Mouse (Mus musculus): ENCODE data around the gene Lin28a. TPM values are rescaled to one million over a fixed set of nuclear protein-coding genes. Genes with fewer than 3 reads are reported as not detected.

Lin28a gene
- polyA plus RNA-seq, 1 experiment from 2014 or later = not detected

- Histone ChIP-seq H3K4me3 (replicated peaks) (0 out of 2 replicates have a peak overlapping the region, but pooled peaks have one; percentile 10), H3K36me3 (no peaks in the 10 kb centered on the region), H3K27me3 (peaks cover 51% of the 10 kb centered on the region), H3K9me3 (replicated peaks) (no peaks in the 10 kb centered on the region), H3K27ac (replicated peaks) (no peak overlapping the region), H3K4me2 (replicated peaks) (0 out of 2 replicates have a peak overlapping the region, but pooled peaks have one; percentile 22), H3K9ac (no peak overlapping the region), H3K4me1 (peaks cover 21% of the 10 kb centered on the region)
- under 1% methylated on average over 46 of the region's 46 CpGs for WGBS
- no peak for ATAC-seq (ENCODE audit: insufficient number of reproducible peaks, low FRiP score, low TSS enrichment, low read depth)
Measured at GRCm38 (mm10) chr4:134018038-134018778, 433 bp downstream of the Lin28a start.

- H3K9me3 ChIP-seq (replicated peaks) = no peaks in the 10 kb centered on the region
- WGBS = 2% methylated on average over 21 of the region's 21 CpGs
- no peak overlapping the region for H3K27ac ChIP-seq (replicated peaks)
- 0 out of 2 replicates have a peak overlapping the region, but pooled peaks have one; percentile 10 for H3K4me3 ChIP-seq (replicated peaks)
- H3K27me3 ChIP-seq = peaks cover 52% of the 10 kb centered on the region
- ATAC-seq (ENCODE audit: insufficient number of reproducible peaks, low FRiP score, low TSS enrichment, low read depth) = no peak
- 0 out of 2 replicates have a peak overlapping the region, but pooled peaks have one; percentile 22 for H3K4me2 ChIP-seq (replicated peaks)
- H3K4me1 ChIP-seq = peaks cover 21% of the 10 kb centered on the region
- H3K9ac ChIP-seq = no peak overlapping the region
- H3K36me3 ChIP-seq = no peaks in the 10 kb centered on the region
Measured at GRCm38 (mm10) chr4:134017201-134017865, 1.3 kb downstream of the Lin28a start.

GRCm38 (mm10) chr4:134016767-134017166 is 1.9 kb downstream of the Lin28a start:
- 3% methylated on average over 8 of the region's 8 CpGs for WGBS
- Histone ChIP-seq H3K36me3 (no peaks in the 10 kb centered on the region), H3K4me3 (replicated peaks) (no peak overlapping the region), H3K4me2 (replicated peaks) (no peak overlapping the region), H3K27me3 (peaks cover 57% of the 10 kb centered on the region), H3K9me3 (replicated peaks) (no peaks in the 10 kb centered on the region), H3K9ac (no peak overlapping the region), H3K4me1 (peaks cover 23% of the 10 kb centered on the region), H3K27ac (replicated peaks) (no peak overlapping the region)
- no peak for ATAC-seq (ENCODE audit: insufficient number of reproducible peaks, low FRiP score, low TSS enrichment, low read depth)

GRCm38 (mm10) chr4:134016208-134016607 is 2.4 kb downstream of the Lin28a start:
- ATAC-seq (ENCODE audit: insufficient number of reproducible peaks, low FRiP score, low TSS enrichment, low read depth) = no peak
- no peak overlapping the region for H3K9ac ChIP-seq
- H3K36me3 ChIP-seq = no peaks in the 10 kb centered on the region
- H3K27ac ChIP-seq (replicated peaks) = no peak overlapping the region
- no peaks in the 10 kb centered on the region for H3K9me3 ChIP-seq (replicated peaks)
- H3K4me2 ChIP-seq (replicated peaks) = no peak overlapping the region
- WGBS = 9% methylated on average over 7 of the region's 7 CpGs
- H3K4me1 ChIP-seq = peaks cover 27% of the 10 kb centered on the region
- H3K4me3 ChIP-seq (replicated peaks) = no peak overlapping the region
- peaks cover 58% of the 10 kb centered on the region for H3K27me3 ChIP-seq

- 53% methylated on average over 12 of the region's 12 CpGs for WGBS
- Histone ChIP-seq H3K4me2 (replicated peaks) (no peak overlapping the region), H3K9me3 (replicated peaks) (no peaks in the 10 kb centered on the region), H3K36me3 (no peaks in the 10 kb centered on the region), H3K27me3 (peaks cover 32% of the 10 kb centered on the region), H3K4me3 (replicated peaks) (no peak overlapping the region), H3K4me1 (peaks cover 18% of the 10 kb centered on the region), H3K27ac (replicated peaks) (no peak overlapping the region), H3K9ac (no peak overlapping the region)
- ATAC-seq (ENCODE audit: insufficient number of reproducible peaks, low FRiP score, low TSS enrichment, low read depth) = no peak
Measured at GRCm38 (mm10) chr4:134012858-134013528, 5.6 kb downstream of the Lin28a start.

GRCm38 (mm10) chr4:134011450-134012414 is 6.9 kb downstream of the Lin28a start:
- Histone ChIP-seq H3K4me2 (replicated peaks) (no peak overlapping the region), H3K9ac (no peak overlapping the region), H3K27me3 (peaks cover 19% of the 10 kb centered on the region), H3K4me1 (0 out of 2 replicates have a peak, but pooled peaks cover 8% of the 10 kb centered on the region), H3K4me3 (replicated peaks) (no peak overlapping the region), H3K36me3 (no peaks in the 10 kb centered on the region), H3K9me3 (replicated peaks) (no peaks in the 10 kb centered on the region), H3K27ac (replicated peaks) (no peak overlapping the region)
- ATAC-seq (ENCODE audit: insufficient number of reproducible peaks, low FRiP score, low TSS enrichment, low read depth) = no peak
- WGBS = 11% methylated on average over 16 of the region's 16 CpGs

- H3K9ac ChIP-seq = no peak overlapping the region
- 76% methylated on average over 6 of the region's 6 CpGs for WGBS
- 0 out of 2 replicates have a peak, but pooled peaks cover 6% of the 10 kb centered on the region for H3K4me1 ChIP-seq
- no peak overlapping the region for H3K4me3 ChIP-seq (replicated peaks)
- peaks cover 6% of the 10 kb centered on the region; the same call in 1 of the 2 replicates for H3K27me3 ChIP-seq
- no peak overlapping the region for H3K4me2 ChIP-seq (replicated peaks)
- H3K27ac ChIP-seq (replicated peaks) = no peak overlapping the region
- H3K9me3 ChIP-seq (replicated peaks) = no peaks in the 10 kb centered on the region
- ATAC-seq (ENCODE audit: insufficient number of reproducible peaks, low FRiP score, low TSS enrichment, low read depth) = no peak
- no peaks in the 10 kb centered on the region for H3K36me3 ChIP-seq
Measured at GRCm38 (mm10) chr4:134009709-134010108, 8.9 kb downstream of the Lin28a start.

GRCm38 (mm10) chr4:134006845-134007244 is 11.8 kb downstream of the Lin28a start:
- Histone ChIP-seq H3K4me1 (0 out of 2 replicates have a peak, but pooled peaks cover 5% of the 10 kb centered on the region), H3K36me3 (no peaks in the 10 kb centered on the region), H3K9me3 (replicated peaks) (no peaks in the 10 kb centered on the region), H3K4me3 (replicated peaks) (no peak overlapping the region), H3K4me2 (replicated peaks) (no peak overlapping the region), H3K9ac (no peak overlapping the region), H3K27ac (replicated peaks) (no peak overlapping the region), H3K27me3 (0 out of 2 replicates have a peak, but pooled peaks cover 2% of the 10 kb centered on the region)
- ATAC-seq (ENCODE audit: insufficient number of reproducible peaks, low FRiP score, low TSS enrichment, low read depth) = no peak
- WGBS = 87% methylated on average over 3 of the region's 3 CpGs

- Histone ChIP-seq H3K9me3 (replicated peaks) (no peaks in the 10 kb centered on the region), H3K27ac (replicated peaks) (no peak overlapping the region), H3K4me1 (no peaks in the 10 kb centered on the region; the same call in 1 of the 2 replicates), H3K36me3 (no peaks in the 10 kb centered on the region), H3K4me3 (replicated peaks) (no peak overlapping the region), H3K4me2 (replicated peaks) (no peak overlapping the region), H3K27me3 (no peaks in the 10 kb centered on the region), H3K9ac (no peak overlapping the region)
- ATAC-seq (ENCODE audit: insufficient number of reproducible peaks, low FRiP score, low TSS enrichment, low read depth) = no peak
- 72% methylated on average over 12 of the region's 12 CpGs for WGBS
Measured at GRCm38 (mm10) chr4:134005581-134006358, 12.9 kb downstream of the Lin28a start.

- no peak for ATAC-seq (ENCODE audit: insufficient number of reproducible peaks, low FRiP score, low TSS enrichment, low read depth)
- Histone ChIP-seq H3K27me3 (no peaks in the 10 kb centered on the region), H3K4me2 (replicated peaks) (no peak overlapping the region), H3K9me3 (replicated peaks) (no peaks in the 10 kb centered on the region), H3K9ac (no peak overlapping the region), H3K27ac (replicated peaks) (no peak overlapping the region), H3K4me3 (replicated peaks) (no peak overlapping the region), H3K36me3 (no peaks in the 10 kb centered on the region), H3K4me1 (peaks cover 5% of the 10 kb centered on the region)
- 48% methylated on average over 5 of the region's 5 CpGs for WGBS
Measured at GRCm38 (mm10) chr4:134002903-134003302, 15.7 kb downstream of the Lin28a start.

All from embryonic facial prominence, embryonic 15.5 days (tissue).